In genomic region chrX:168672913-168673524, GRCm38 (mm10) we compare ENCODE assay signal across 8 mouse cellular contexts. TPM values are rescaled to one million over a fixed set of nuclear protein-coding genes. Genes with fewer than 3 reads are reported as not detected.
DNase-seq lines count a peak whose midpoint lies in the region; ATAC-seq and TF ChIP-seq lines count a peak whose summit lies in the region.

No protein-coding gene starts in this region.

- 15% methylated on average over 31 of the region's 31 CpGs for WGBS in lung, embryonic 14.5 days
- WGBS in embryonic facial prominence, embryonic 11.5 days, result 23% methylated on average over 31 of the region's 31 CpGs
- 24% methylated on average over 31 of the region's 31 CpGs for WGBS in midbrain, embryonic 14.5 days

- no peaks in the 10 kb centered on the region for H3K4me1 ChIP-seq in lung, embryonic 14.5 days (ENCODE audit: insufficient read depth)
- H3K4me1 ChIP-seq in embryonic facial prominence, embryonic 11.5 days (ENCODE audit: control insufficient read depth, insufficient read depth, low read length), result no peaks in the 10 kb centered on the region
- H3K4me1 ChIP-seq in midbrain, embryonic 14.5 days (ENCODE audit: control insufficient read depth, insufficient read depth, low read length), result no peaks in the 10 kb centered on the region

- H3K27me3 ChIP-seq in lung, embryonic 14.5 days (ENCODE audit: insufficient read depth, low read length), result no peaks in the 10 kb centered on the region
- H3K27me3 ChIP-seq in embryonic facial prominence, embryonic 11.5 days (ENCODE audit: control insufficient read depth, insufficient read depth, low read length), result no peaks in the 10 kb centered on the region
- H3K27me3 ChIP-seq in midbrain, embryonic 14.5 days (ENCODE audit: control insufficient read depth, insufficient read depth, low read length), result no peaks in the 10 kb centered on the region

- no peak for TF ChIP-seq CTCF in lung, embryonic 14.5 days (IDR thresholded peaks at IDR 0.05; ENCODE audit: low read depth)

- H3K9me3 ChIP-seq in lung, embryonic 14.5 days (ENCODE audit: low read depth, low read length), result no peaks in the 10 kb centered on the region
- H3K9me3 ChIP-seq in embryonic facial prominence, embryonic 11.5 days (replicated peaks; ENCODE audit: control insufficient read depth, low read length), result no peaks in the 10 kb centered on the region
- no peaks in the 10 kb centered on the region for H3K9me3 ChIP-seq in midbrain, embryonic 14.5 days (ENCODE audit: control insufficient read depth, low read length)

- peaks cover 13% of the 10 kb centered on the region for H3K36me3 ChIP-seq in lung, embryonic 14.5 days (ENCODE audit: insufficient read depth)
- H3K36me3 ChIP-seq in embryonic facial prominence, embryonic 11.5 days (replicated peaks; ENCODE audit: control insufficient read depth, insufficient read depth, low read depth, low read length), result no peaks in the 10 kb centered on the region
- peaks cover 2% of the 10 kb centered on the region; the same call in 1 of the 2 replicates for H3K36me3 ChIP-seq in midbrain, embryonic 14.5 days (ENCODE audit: control insufficient read depth, insufficient read depth, low read length)

- peak overlapping the region; percentile 62 for H3K9ac ChIP-seq in lung, embryonic 14.5 days
- peak overlapping the region; percentile 62 for H3K9ac ChIP-seq in embryonic facial prominence, embryonic 11.5 days (replicated peaks; ENCODE audit: low read length)
- peak overlapping the region; percentile 75 for H3K9ac ChIP-seq in midbrain, embryonic 14.5 days (replicated peaks; ENCODE audit: low read length)

- peak overlapping the region; percentile 68 for H3K4me2 ChIP-seq in lung, embryonic 14.5 days
- peak overlapping the region; percentile 78 for H3K4me2 ChIP-seq in embryonic facial prominence, embryonic 11.5 days (ENCODE audit: low read depth, low read length)
- H3K4me2 ChIP-seq in midbrain, embryonic 14.5 days (ENCODE audit: low read length), result peak overlapping the region; percentile 70

- H3K27ac ChIP-seq in lung, embryonic 14.5 days (ENCODE audit: low read depth), result peak overlapping the region; percentile 93
- H3K27ac ChIP-seq in embryonic facial prominence, embryonic 11.5 days (replicated peaks; ENCODE audit: low read depth, low read length), result peak overlapping the region; percentile 59; the same call in 1 of the 2 replicates
- H3K27ac ChIP-seq in midbrain, embryonic 14.5 days (replicated peaks; ENCODE audit: low read depth, low read length), result peak overlapping the region; percentile 87

- DNase-seq in cerebellum, postnatal 10 days, result no peak
- no peak for DNase-seq in lung, embryonic 14.5 days
- DNase-seq in lung, postnatal 4 days, result no peak
- DNase-seq in embryonic facial prominence, embryonic 11.5 days (ENCODE audit: low spot score), result peak; percentile 85
- peak; percentile 90 for DNase-seq in midbrain, embryonic 14.5 days
- DNase-seq in adrenal gland, adult 8-10 months, result no peak

- peak overlapping the region; percentile 48 for H3K4me3 ChIP-seq in lung, embryonic 14.5 days (ENCODE audit: low read depth, low read length)
- peak overlapping the region; percentile 48 for H3K4me3 ChIP-seq in embryonic facial prominence, embryonic 11.5 days (ENCODE audit: low read depth, low read length)
- H3K4me3 ChIP-seq in midbrain, embryonic 14.5 days (replicated peaks; ENCODE audit: low read depth, low read length), result peak overlapping the region; percentile 51

- peak; percentile 2; the same call in 1 of the 2 replicates for ATAC-seq in cerebellum, adult (ENCODE audit: insufficient number of reproducible peaks, low FRiP score, low TSS enrichment)
- peak; percentile 10; the same call in 1 of the 2 replicates for ATAC-seq in lung, embryonic 14.5 days (ENCODE audit: insufficient read depth)
- peak; percentile 14; the same call in 1 of the 2 replicates for ATAC-seq in embryonic facial prominence, embryonic 11.5 days (replicated peaks; ENCODE audit: insufficient number of reproducible peaks, low FRiP score, low TSS enrichment, low read depth)
- peak; percentile 78 for ATAC-seq in inflammation-experienced regulatory T-cells, adult 6 months
- ATAC-seq in midbrain, embryonic 14.5 days (ENCODE audit: low FRiP score, low TSS enrichment), result no peak

RNA-seq across cellular contexts. Expression of gene Msl3, which starts 0.7 kb away (rescaled TPM):
- 43.2 and 49.3 TPM in 2 replicates for polyA plus RNA-seq in lung, embryonic 14.5 days (2014; fragmentation: Nextera tagmentation; extraction: Ambion mirVana)
- polyA plus RNA-seq in embryonic facial prominence, embryonic 11.5 days (2014; fragmentation: Nextera tagmentation; extraction: Ambion mirVana), result 43.3 and 45.1 TPM in 2 replicates
- polyA plus RNA-seq in inflammation-experienced regulatory T-cells, adult 6 months (2017; shearing (Covaris generic)), result 10 to 100 TPM; 37.5 to 47.7 (median 41.9) TPM
- 16.4 and 20.4 TPM in 2 replicates for polyA plus RNA-seq in midbrain, embryonic 14.5 days (2014; fragmentation: Nextera tagmentation; extraction: Ambion mirVana)
- total RNA-seq in adrenal gland, adult 8-10 months (2022), result 10 to 100 TPM; 49.5 to 53.1 (median 51.4) TPM

Comparison
In these comparisons a context has a peak if more than half of its experiments do, and no peak if none do; other contexts are left out.
1. DNase-seq: peak in embryonic facial prominence, embryonic 11.5 days (single experiment) and midbrain, embryonic 14.5 days (single experiment); none in cerebellum, postnatal 10 days (0 of 2), lung, embryonic 14.5 days (single experiment), lung, postnatal 4 days (0 of 2) and adrenal gland, adult 8-10 months (single experiment).
2. Peak in every context shown above with its lines, with median percentiles within 50 percentile points of each other: H3K27ac ChIP-seq, H3K4me2 ChIP-seq, H3K4me3 ChIP-seq and H3K9ac ChIP-seq.